ENCODE assay signal across 7 mouse cellular contexts in genomic region chr4:104368561-104369021, GRCm38 (mm10).
DNase-seq lines count a peak whose midpoint lies in the region; ATAC-seq lines count a peak whose summit lies in the region.

No protein-coding gene starts in this region.

- peak; percentile 65 for ATAC-seq in cerebellum, adult (ENCODE audit: insufficient number of reproducible peaks, low FRiP score, low TSS enrichment)
- ATAC-seq in forebrain, embryonic 13.5 days, result peak; percentile 77
- peak; percentile 16 for ATAC-seq in intestine, embryonic 16.5 days
- ATAC-seq in limb, embryonic 11.5 days (ENCODE audit: insufficient number of reproducible peaks, low FRiP score, low TSS enrichment, low read depth), result peak; percentile 79
- ATAC-seq in inflammation-experienced regulatory T-cells, adult 6 months, result no peak

- peaks cover 40% of the 10 kb centered on the region for H3K4me1 ChIP-seq in forebrain, embryonic 13.5 days
- 0 out of 2 replicates have a peak, but pooled peaks cover 2% of the 10 kb centered on the region for H3K4me1 ChIP-seq in intestine, embryonic 16.5 days (ENCODE audit: control insufficient read depth, insufficient read depth, low read length)
- H3K4me1 ChIP-seq in limb, embryonic 11.5 days (ENCODE audit: control insufficient read depth, insufficient read depth, low read length), result peaks cover 3% of the 10 kb centered on the region; the same call in 1 of the 2 replicates

- H3K4me3 ChIP-seq in forebrain, embryonic 13.5 days, result peak overlapping the region; percentile 79
- peak overlapping the region; percentile 73 for H3K4me3 ChIP-seq in intestine, embryonic 16.5 days (ENCODE audit: low read length)
- H3K4me3 ChIP-seq in limb, embryonic 11.5 days (ENCODE audit: low read depth, low read length), result peak overlapping the region; percentile 56

- H3K36me3 ChIP-seq in forebrain, embryonic 13.5 days (ENCODE audit: poor library complexity, severe bottlenecking), result no peaks in the 10 kb centered on the region
- H3K36me3 ChIP-seq in intestine, embryonic 16.5 days (ENCODE audit: control insufficient read depth, insufficient read depth, low read length), result no peaks in the 10 kb centered on the region
- no peaks in the 10 kb centered on the region for H3K36me3 ChIP-seq in limb, embryonic 11.5 days (ENCODE audit: control insufficient read depth, insufficient read depth, low read length)

- H3K27me3 ChIP-seq in forebrain, embryonic 13.5 days, result 0 out of 2 replicates have a peak, but pooled peaks cover 8% of the 10 kb centered on the region
- H3K27me3 ChIP-seq in intestine, embryonic 16.5 days (replicated peaks; ENCODE audit: control insufficient read depth, insufficient read depth, low read length), result peaks cover 5% of the 10 kb centered on the region; the same call in 1 of the 2 replicates
- H3K27me3 ChIP-seq in limb, embryonic 11.5 days (ENCODE audit: control insufficient read depth, insufficient read depth, low read length), result peaks cover 28% of the 10 kb centered on the region

- peak overlapping the region; percentile 83 for H3K4me2 ChIP-seq in forebrain, embryonic 13.5 days
- H3K4me2 ChIP-seq in intestine, embryonic 16.5 days (ENCODE audit: low read depth, low read length), result peak overlapping the region; percentile 92
- peak overlapping the region; percentile 96 for H3K4me2 ChIP-seq in limb, embryonic 11.5 days (ENCODE audit: low read depth, severe bottlenecking)

- H3K9me3 ChIP-seq in forebrain, embryonic 13.5 days (replicated peaks), result no peaks in the 10 kb centered on the region
- H3K9me3 ChIP-seq in intestine, embryonic 16.5 days (ENCODE audit: control insufficient read depth, low read length), result no peaks in the 10 kb centered on the region
- no peaks in the 10 kb centered on the region for H3K9me3 ChIP-seq in limb, embryonic 11.5 days (ENCODE audit: control insufficient read depth, low read length)

- DNase-seq in R1 (ENCODE audit: low read depth, low spot score), result peak; percentile 99
- peak; percentile 78 for DNase-seq in limb, embryonic 11.5 days (ENCODE audit: low spot score)
- peak; percentile 78 for DNase-seq in retina, embryonic 14.5 days (ENCODE audit: low spot score)

- H3K27ac ChIP-seq in forebrain, embryonic 13.5 days, result peak overlapping the region; percentile 92
- no peak overlapping the region for H3K27ac ChIP-seq in intestine, embryonic 16.5 days (ENCODE audit: low read length)
- no peak overlapping the region for H3K27ac ChIP-seq in limb, embryonic 11.5 days (replicated peaks; ENCODE audit: low read depth, low read length)

- peak overlapping the region; percentile 91 for H3K9ac ChIP-seq in forebrain, embryonic 13.5 days
- peak overlapping the region; percentile 79 for H3K9ac ChIP-seq in intestine, embryonic 16.5 days (ENCODE audit: low read depth, low read length)
- H3K9ac ChIP-seq in limb, embryonic 11.5 days (ENCODE audit: low read length), result no peak overlapping the region

- 0% methylated on average over 20 of the region's 20 CpGs for WGBS in forebrain, embryonic 13.5 days
- WGBS in intestine, embryonic 16.5 days, result under 1% methylated on average over 20 of the region's 20 CpGs
- WGBS in limb, embryonic 11.5 days, result 0% methylated on average over 20 of the region's 20 CpGs
